Mouse (Mus musculus): ENCODE results near the gene Sult3a1. TPM values are rescaled to one million over a fixed set of nuclear protein-coding genes. Genes with fewer than 3 reads are reported as not detected.
"Not testable (repeated sequence)": the region's sequence is repeated elsewhere in the genome, so short reads cannot be mapped to it uniquely, and the experiment has no call there.

The Sult3a1 gene
- polyA plus RNA-seq (2015; fragmentation: Nextera tagmentation; extraction: Ambion mirVana): not detected in 2 replicates

GRCm38 (mm10) chr10:33857421-33857820 is at the start of gene Sult3a1:
Sult3a1 (plus strand) TSS chr10:33857721.
- no peaks in the 10 kb centered on the region for H3K9me3 ChIP-seq (replicated peaks; ENCODE audit: control insufficient read depth, low read length, poor library complexity, severe bottlenecking)
- no peak within 1 kb of the TSS for H3K4me2 ChIP-seq (ENCODE audit: low read length)
- H3K36me3 ChIP-seq (ENCODE audit: control insufficient read depth, insufficient read depth, low read length): no peaks in the 10 kb centered on the region
- no peaks in the 10 kb centered on the region for H3K4me1 ChIP-seq (ENCODE audit: control insufficient read depth, insufficient read depth, low read length)
- no peak within 1 kb of the TSS for H3K4me3 ChIP-seq (ENCODE audit: low read depth, low read length)
- H3K27me3 ChIP-seq (ENCODE audit: control insufficient read depth, insufficient read depth, low read depth, low read length): no peaks in the 10 kb centered on the region
- H3K27ac ChIP-seq (ENCODE audit: low read length): no peak within 1 kb of the TSS
- H3K9ac ChIP-seq (ENCODE audit: low read depth, low read length): no peak within 1 kb of the TSS
- ATAC-seq: no peak

DNA sequence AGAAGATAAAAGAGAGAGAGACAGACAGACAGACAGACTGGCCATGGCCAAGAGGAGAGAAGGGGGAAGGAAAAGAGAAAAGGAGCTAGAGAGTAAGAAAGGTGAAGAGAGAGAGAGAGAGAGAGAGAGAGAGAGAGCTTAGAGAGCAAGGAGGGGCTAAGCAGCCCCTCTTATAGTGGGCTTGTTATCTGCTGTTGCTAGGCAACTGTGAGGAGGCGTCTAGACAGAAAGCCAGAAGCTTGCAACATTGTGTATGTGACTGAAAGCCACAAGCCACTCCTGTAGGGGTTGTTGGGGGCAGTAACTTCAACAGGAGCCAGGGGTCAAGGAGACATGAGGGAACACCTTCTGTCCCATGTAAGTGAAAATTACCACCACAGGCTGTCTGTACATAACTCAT is 45.7 kb upstream of the Sult3a1 start:
- no peak overlapping the region for H3K4me3 ChIP-seq (ENCODE audit: low read depth, low read length)
- no peak overlapping the region for H3K9ac ChIP-seq (ENCODE audit: low read depth, low read length)
- 18% methylated on average over 1 of the region's 1 CpGs for WGBS
- no peak for ATAC-seq
- H3K36me3 ChIP-seq (ENCODE audit: control insufficient read depth, insufficient read depth, low read length): no peaks in the 10 kb centered on the region
- H3K4me2 ChIP-seq (ENCODE audit: low read length): no peak overlapping the region
- no peaks in the 10 kb centered on the region for H3K4me1 ChIP-seq (ENCODE audit: control insufficient read depth, insufficient read depth, low read length)
- no peaks in the 10 kb centered on the region for H3K9me3 ChIP-seq (replicated peaks; ENCODE audit: control insufficient read depth, low read length, poor library complexity, severe bottlenecking)
- no peak overlapping the region for H3K27ac ChIP-seq (ENCODE audit: low read length)
- H3K27me3 ChIP-seq (ENCODE audit: control insufficient read depth, insufficient read depth, low read depth, low read length): no peaks in the 10 kb centered on the region

DNA sequence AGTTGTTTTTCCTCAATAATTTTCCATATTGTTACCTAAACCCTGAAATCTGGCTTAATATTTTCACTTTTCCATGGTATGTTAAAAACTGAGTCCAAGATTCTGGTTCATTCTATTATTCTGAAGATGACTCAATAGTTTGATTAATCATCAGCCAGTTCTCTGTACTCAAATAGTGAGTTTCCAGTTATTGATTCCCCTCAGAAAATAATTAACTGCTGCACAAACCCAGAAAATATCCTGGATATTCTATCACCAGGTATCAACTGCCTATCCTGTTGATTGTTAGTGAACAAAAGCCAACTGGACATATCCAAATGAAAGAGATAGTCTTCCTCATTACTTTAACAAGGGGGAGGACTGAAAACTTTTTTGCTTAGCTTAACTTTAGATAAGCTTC is 43.3 kb upstream of the Sult3a1 start:
- Histone ChIP-seq H3K36me3 (ENCODE audit: control insufficient read depth, insufficient read depth, low read length) (no peaks in the 10 kb centered on the region), H3K4me1 (ENCODE audit: control insufficient read depth, insufficient read depth, low read length) (no peaks in the 10 kb centered on the region), H3K9ac (ENCODE audit: low read depth, low read length) (no peak overlapping the region), H3K27me3 (ENCODE audit: control insufficient read depth, insufficient read depth, low read depth, low read length) (no peaks in the 10 kb centered on the region), H3K4me2 (ENCODE audit: low read length) (no peak overlapping the region), H3K9me3 (replicated peaks; ENCODE audit: control insufficient read depth, low read length, poor library complexity, severe bottlenecking) (no peaks in the 10 kb centered on the region), H3K4me3 (ENCODE audit: low read depth, low read length) (no peak overlapping the region), H3K27ac (ENCODE audit: low read length) (no peak overlapping the region)
- ATAC-seq: no peak

DNA sequence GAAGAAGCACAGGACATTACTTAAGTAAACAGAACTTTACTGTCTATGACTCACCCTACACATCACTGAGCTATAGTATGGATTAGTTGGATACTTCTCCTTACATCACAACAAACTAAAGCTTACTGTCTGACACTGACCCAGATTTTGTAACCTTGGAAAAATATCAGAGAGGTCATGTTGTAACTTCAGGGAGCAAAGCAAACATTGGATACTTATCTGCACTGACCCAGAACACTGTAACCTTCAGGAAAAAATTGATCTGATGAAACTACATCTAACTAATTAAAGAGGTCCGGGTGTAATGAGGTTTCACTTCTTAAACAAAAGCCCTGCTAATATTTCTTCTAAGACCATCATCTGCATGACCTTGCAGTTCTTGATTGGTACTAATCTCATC is 40.6 kb upstream of the Sult3a1 start:
- H3K27ac ChIP-seq (ENCODE audit: low read length): no peak overlapping the region
- H3K4me1 ChIP-seq (ENCODE audit: control insufficient read depth, insufficient read depth, low read length): no peaks in the 10 kb centered on the region
- no peaks in the 10 kb centered on the region for H3K27me3 ChIP-seq (ENCODE audit: control insufficient read depth, insufficient read depth, low read depth, low read length)
- H3K9me3 ChIP-seq (replicated peaks; ENCODE audit: control insufficient read depth, low read length, poor library complexity, severe bottlenecking): no peaks in the 10 kb centered on the region
- no peaks in the 10 kb centered on the region for H3K36me3 ChIP-seq (ENCODE audit: control insufficient read depth, insufficient read depth, low read length)
- H3K4me2 ChIP-seq (ENCODE audit: low read length): no peak overlapping the region
- 72% methylated on average over 1 of the region's 1 CpGs for WGBS
- H3K9ac ChIP-seq (ENCODE audit: low read depth, low read length): no peak overlapping the region
- no peak overlapping the region for H3K4me3 ChIP-seq (ENCODE audit: low read depth, low read length)
- ATAC-seq: no peak

DNA sequence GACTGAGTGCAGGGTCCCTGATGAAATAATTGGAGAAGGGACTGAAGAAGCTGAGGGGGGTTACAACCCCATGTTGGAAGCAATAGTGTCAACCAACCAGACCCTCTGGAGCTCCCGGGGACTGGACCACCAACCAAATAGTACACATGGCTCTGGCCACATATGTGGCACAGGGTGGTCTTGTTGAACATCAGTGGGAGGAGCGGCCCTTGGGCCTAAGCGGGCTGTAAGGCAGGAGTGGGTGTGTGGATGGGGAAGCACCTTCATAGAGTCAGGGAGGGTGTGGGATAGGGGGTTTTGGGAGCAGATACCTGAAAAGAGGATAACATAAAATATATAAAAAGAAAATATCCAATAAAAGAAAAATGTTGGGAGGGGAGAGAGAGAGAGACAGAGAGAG is 36.6 kb upstream of the Sult3a1 start:
- 95% methylated on average over 3 of the region's 3 CpGs for WGBS

DNA sequence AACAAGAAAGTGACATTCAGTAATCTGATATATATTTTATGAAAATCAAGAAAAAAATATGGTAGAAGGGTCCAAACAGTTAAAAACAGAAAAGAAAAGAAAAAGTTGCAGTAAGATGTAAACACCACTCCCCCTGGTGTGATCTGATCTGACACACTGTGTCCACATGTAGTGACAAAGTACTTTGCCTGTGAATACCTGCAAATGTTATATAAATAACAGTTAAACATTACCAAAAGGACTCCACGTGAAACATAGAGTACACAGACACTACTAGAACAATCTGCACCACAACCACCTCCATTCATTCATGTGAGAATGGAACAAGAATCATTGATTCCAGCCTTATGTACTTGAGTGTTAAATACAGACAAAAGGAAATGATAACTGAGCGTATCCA is 8.5 kb downstream of the Sult3a1 start:
- H3K9me3 ChIP-seq (replicated peaks; ENCODE audit: control insufficient read depth, low read length, poor library complexity, severe bottlenecking): no peaks in the 10 kb centered on the region
- H3K4me2 ChIP-seq (ENCODE audit: low read length): no peak overlapping the region
- no peaks in the 10 kb centered on the region for H3K36me3 ChIP-seq (ENCODE audit: control insufficient read depth, insufficient read depth, low read length)
- no peak for ATAC-seq
- H3K4me1 ChIP-seq (ENCODE audit: control insufficient read depth, insufficient read depth, low read length): no peaks in the 10 kb centered on the region
- no peak overlapping the region for H3K4me3 ChIP-seq (ENCODE audit: low read depth, low read length)
- H3K27ac ChIP-seq (ENCODE audit: low read length): no peak overlapping the region
- no peaks in the 10 kb centered on the region for H3K27me3 ChIP-seq (ENCODE audit: control insufficient read depth, insufficient read depth, low read depth, low read length)
- H3K9ac ChIP-seq (ENCODE audit: low read depth, low read length): no peak overlapping the region
- 74% methylated on average over 2 of the region's 2 CpGs for WGBS

More for the DNA sequence above, 36.6 kb upstream of the Sult3a1 start:
- no peaks in the 10 kb centered on the region for H3K27me3 ChIP-seq (ENCODE audit: control insufficient read depth, insufficient read depth, low read depth, low read length)
- H3K9me3 ChIP-seq (replicated peaks; ENCODE audit: control insufficient read depth, low read length, poor library complexity, severe bottlenecking): no peaks in the 10 kb centered on the region
- no peak overlapping the region for H3K9ac ChIP-seq (ENCODE audit: low read depth, low read length)
- no peaks in the 10 kb centered on the region for H3K4me1 ChIP-seq (ENCODE audit: control insufficient read depth, insufficient read depth, low read length)
- no peak overlapping the region for H3K27ac ChIP-seq (ENCODE audit: low read length)
- H3K4me3 ChIP-seq (ENCODE audit: low read depth, low read length): no peak overlapping the region
- no peaks in the 10 kb centered on the region for H3K36me3 ChIP-seq (ENCODE audit: control insufficient read depth, insufficient read depth, low read length)
- no peak overlapping the region for H3K4me2 ChIP-seq (ENCODE audit: low read length)
- no peak for ATAC-seq

DNA sequence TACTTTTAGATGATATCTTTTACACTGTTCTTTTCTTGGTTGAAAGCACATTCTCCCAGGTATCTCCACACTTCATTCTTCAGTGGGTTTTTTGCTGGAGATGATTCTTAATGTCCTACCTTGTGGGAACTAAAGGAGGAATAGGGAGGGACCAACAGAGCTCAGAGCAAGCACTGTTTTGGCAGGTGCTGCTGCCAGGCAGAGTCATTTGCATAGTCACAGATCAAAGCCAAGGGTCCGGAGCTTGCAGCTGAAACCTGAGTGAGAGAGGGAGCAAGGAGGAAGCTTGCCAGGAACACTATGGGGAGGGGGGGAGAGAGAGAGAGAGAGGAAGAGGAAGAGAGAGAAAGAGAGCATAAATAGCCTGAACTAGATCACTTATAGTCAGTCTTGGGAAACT is 12.9 kb downstream of the Sult3a1 start:
- 37% methylated on average over 1 of the region's 1 CpGs for WGBS
- no peak overlapping the region for H3K4me2 ChIP-seq (ENCODE audit: low read length)
- no peaks in the 10 kb centered on the region for H3K4me1 ChIP-seq (ENCODE audit: control insufficient read depth, insufficient read depth, low read length)
- no peaks in the 10 kb centered on the region for H3K9me3 ChIP-seq (replicated peaks; ENCODE audit: control insufficient read depth, low read length, poor library complexity, severe bottlenecking)
- no peak overlapping the region for H3K4me3 ChIP-seq (ENCODE audit: low read depth, low read length)
- no peaks in the 10 kb centered on the region for H3K36me3 ChIP-seq (ENCODE audit: control insufficient read depth, insufficient read depth, low read length)
- ATAC-seq: no peak
- no peaks in the 10 kb centered on the region for H3K27me3 ChIP-seq (ENCODE audit: control insufficient read depth, insufficient read depth, low read depth, low read length)
- H3K9ac ChIP-seq (ENCODE audit: low read depth, low read length): no peak overlapping the region
- H3K27ac ChIP-seq (ENCODE audit: low read length): no peak overlapping the region

GRCm38 (mm10) chr10:33872672-33873398 is 15.3 kb downstream of the Sult3a1 start:
- H3K4me3 ChIP-seq (ENCODE audit: low read depth, low read length): no peak overlapping the region
- H3K27ac ChIP-seq (ENCODE audit: low read length): no peak overlapping the region
- H3K9me3 ChIP-seq (replicated peaks; ENCODE audit: control insufficient read depth, low read length, poor library complexity, severe bottlenecking): no peaks in the 10 kb centered on the region
- 98% methylated on average over 2 of the region's 2 CpGs for WGBS
- H3K4me1 ChIP-seq (ENCODE audit: control insufficient read depth, insufficient read depth, low read length): no peaks in the 10 kb centered on the region
- H3K27me3 ChIP-seq (ENCODE audit: control insufficient read depth, insufficient read depth, low read depth, low read length): no peaks in the 10 kb centered on the region
- H3K36me3 ChIP-seq (ENCODE audit: control insufficient read depth, insufficient read depth, low read length): no peaks in the 10 kb centered on the region
- no peak for ATAC-seq
- H3K9ac ChIP-seq (ENCODE audit: low read depth, low read length): no peak overlapping the region
- no peak overlapping the region for H3K4me2 ChIP-seq (ENCODE audit: low read length)

DNA sequence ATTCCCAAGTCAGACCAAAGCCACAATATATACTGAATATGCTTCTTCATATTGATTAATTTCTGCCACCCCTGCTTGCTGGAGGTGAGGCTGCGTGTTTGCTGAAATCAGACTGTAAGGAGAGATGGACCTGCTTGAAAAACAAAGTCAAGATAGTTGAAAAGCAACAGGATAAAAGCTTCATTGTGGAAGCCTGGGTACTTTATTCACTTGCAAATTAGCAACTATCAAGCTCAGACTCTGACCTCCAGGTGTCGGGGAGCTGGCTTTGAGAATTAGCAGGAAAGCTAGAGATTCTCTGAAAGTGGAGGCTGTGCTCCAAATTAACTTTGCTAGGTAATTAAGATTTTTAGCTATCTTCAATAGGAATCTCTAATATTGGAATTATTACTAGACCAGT is 24.9 kb downstream of the Sult3a1 start:
- not testable (repeated sequence) for H3K27me3 ChIP-seq (ENCODE audit: control insufficient read depth, insufficient read depth, low read depth, low read length); H3K36me3 ChIP-seq (ENCODE audit: control insufficient read depth, insufficient read depth, low read length); ATAC-seq; H3K27ac ChIP-seq (ENCODE audit: low read length); H3K9me3 ChIP-seq (replicated peaks; ENCODE audit: control insufficient read depth, low read length, poor library complexity, severe bottlenecking); H3K4me1 ChIP-seq (ENCODE audit: control insufficient read depth, insufficient read depth, low read length); H3K4me2 ChIP-seq (ENCODE audit: low read length); H3K9ac ChIP-seq (ENCODE audit: low read depth, low read length); H3K4me3 ChIP-seq (ENCODE audit: low read depth, low read length)
- 78% methylated on average over 2 of the region's 2 CpGs for WGBS

Data from midbrain, embryonic 16.5 days (tissue).